Mouse (Mus musculus): ENCODE results near the gene Eif4ebp2. TPM values are rescaled to one million over a fixed set of nuclear protein-coding genes. Genes with fewer than 3 reads are reported as not detected.
A peak's percentile ranks its signal among the peaks of the same experiment; 100 is the strongest.

The Eif4ebp2 gene
- total RNA-seq, 2 experiments from 2014 or later = 46.2 to 51.2 TPM

DNA sequence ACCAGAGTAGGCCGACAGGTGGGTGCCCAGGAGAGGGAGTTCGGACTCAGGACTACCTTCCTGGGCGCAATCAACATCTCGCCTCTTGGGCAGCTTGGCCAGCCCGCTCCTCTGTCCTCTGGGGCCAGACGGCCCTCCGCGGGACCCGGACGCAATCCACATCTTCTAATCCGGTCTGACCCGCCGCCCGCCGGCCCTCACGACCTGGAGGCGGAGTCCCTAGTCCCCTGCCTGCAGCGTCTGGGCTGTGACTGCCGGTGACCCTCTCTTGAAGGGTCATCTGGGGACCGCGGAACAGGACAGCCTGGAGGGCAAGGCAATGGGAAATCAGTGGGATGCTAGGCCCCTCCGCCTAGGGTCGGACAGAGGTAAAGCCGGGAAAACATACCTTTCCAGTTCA lies 33.3 kb downstream of the Eif4ebp2 start:
- no peak for DNase-seq (ENCODE audit: low spot score in 2 of 2)

DNA sequence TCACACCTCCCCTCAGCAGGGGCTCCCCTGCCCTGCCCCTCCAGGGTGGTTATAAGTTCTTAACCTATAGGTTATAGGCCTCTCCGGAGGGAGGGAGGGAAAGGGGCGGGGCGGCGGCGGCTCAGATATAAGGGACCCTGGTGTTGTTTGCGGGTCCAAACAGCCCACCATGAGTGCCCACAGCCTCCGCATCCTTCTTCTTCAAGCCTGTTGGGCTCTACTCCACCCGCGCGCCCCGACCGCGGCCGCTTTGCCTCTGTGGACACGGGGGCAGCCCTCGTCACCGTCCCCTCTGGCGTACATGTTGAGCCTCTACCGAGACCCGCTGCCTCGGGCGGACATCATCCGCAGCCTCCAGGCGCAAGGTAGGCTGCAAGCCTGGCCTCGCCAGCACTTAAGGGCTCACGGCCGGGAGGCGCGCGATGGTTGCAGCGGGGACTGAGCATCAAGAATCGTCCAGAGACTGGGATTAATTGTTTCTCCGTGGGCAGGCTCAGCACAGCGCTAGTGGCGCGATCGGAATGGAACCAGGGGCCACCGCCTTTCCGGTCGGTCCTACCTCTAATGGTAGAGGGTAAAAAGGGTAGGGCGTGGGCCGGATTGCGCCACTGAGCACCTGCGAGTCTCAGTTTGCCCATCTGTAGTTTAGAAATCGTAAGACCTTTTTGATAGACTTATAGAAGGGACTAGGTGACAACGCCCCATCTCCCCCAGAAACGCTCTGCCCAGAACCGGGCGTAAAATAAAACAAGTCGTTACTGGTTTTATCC lies 34.1 kb downstream of the Eif4ebp2 start:
- DNase-seq (ENCODE audit: low spot score in 2 of 2) = no peak

DNA sequence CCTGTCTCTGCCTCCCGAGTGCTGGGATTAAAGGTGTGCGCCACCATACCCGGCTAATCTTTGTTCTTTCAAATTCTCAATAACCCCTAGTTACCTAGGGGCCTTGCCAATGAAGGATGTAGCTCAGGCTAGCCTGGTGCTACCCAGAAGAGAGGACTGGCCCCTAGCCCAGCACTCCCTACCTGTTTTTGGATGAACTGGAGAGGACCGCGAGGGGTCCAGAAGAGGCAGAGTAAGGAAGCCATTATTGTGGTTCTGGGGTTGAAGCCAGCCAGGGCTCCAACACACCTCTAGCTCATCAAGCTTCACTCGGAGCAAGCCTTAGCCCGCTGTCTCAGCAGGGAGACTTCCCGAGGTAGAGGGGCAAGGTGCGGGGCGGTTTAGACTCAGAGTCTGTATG lies 34.8 kb downstream of the Eif4ebp2 start, which contains the start of gene Nodal:
Nodal (plus strand) TSS at position 301 of the 400 bp plus-strand sequence.
- DNase-seq (ENCODE audit: low spot score in 2 of 2) = no peak

DNA sequence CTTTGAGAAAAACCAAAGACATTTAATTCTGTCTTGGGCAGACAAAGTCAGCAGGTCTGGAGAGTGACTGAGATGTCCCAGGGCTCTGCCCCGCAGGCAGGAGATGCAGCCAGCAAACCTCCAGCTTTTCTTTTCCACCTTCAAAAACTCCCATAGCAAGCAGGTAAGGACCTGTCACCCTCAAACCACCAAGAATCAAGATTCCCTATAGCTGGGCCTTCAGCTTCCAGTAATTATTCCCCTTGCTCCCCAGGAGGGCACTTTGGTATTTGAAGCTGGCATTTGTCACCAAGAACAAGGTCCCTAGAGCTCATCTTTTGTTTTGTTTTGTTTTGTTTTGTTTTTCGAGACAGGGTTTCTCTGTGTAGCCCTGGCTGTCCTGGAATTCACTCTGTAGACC lies 35.4 kb downstream of the Eif4ebp2 start:
- no peak for DNase-seq (ENCODE audit: low spot score in 2 of 2)

DNA sequence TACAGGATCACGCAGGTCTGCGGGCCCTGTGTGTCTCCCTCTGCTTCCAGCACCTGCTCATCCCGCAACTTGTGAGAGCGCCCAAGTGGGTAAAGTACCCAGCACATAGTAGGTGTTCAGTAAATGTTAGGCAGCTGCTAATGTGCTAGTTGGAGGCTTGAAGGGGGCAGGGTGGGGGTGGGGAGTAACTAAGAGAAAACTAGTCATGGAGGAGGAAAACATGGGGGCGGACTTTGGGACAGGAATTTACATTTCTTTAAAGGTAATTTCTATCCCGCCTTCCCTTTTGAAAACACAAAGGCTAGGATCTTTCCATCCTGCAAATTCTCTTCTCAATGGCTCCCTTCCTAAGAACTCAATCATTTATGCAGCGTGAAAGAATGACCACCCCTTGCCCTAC lies 35.9 kb downstream of the Eif4ebp2 start:
- no peak for DNase-seq (ENCODE audit: low spot score in 2 of 2)

DNA sequence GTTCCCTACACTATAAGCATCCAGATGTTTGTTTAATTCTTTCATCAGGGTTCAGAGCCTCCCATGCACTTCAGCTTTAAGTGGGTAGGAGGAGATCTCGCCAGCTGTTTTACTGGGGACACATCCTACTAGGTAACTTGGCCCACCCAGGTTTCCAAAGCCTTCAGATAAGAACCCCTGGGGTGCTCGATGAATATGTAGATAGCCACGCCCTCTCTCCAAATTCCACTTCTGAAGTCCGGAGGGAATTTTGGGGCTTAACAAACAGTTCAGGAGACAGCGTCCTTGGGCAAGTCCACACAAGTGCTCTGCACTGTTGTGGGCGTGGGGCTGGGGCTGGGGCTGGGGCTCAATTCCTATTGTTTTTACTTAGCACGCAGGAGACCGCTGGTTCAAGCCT lies 36.6 kb downstream of the Eif4ebp2 start:
- no peak for DNase-seq (ENCODE audit: low spot score in 2 of 2)

DNA sequence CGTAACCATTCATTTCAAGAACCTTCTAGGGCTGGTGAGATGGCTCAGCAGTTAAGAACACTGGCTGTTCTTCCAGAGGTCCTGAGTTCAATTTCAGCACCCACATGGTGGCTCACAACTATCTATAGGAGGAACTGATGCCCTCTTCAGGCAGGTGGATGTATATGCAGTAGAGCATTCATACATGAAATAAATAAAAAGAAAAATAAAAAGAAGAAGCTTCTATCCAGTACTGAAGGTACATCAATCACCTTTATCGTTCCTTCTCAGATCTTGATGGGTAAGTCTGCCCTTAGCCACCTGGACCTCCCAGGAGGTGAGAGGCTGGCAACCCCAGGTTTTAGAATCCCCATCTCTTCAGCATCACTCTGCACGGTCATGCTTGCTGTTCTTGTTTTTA lies 37.2 kb downstream of the Eif4ebp2 start:
- DNase-seq (ENCODE audit: low spot score in 2 of 2) = no peak

DNA sequence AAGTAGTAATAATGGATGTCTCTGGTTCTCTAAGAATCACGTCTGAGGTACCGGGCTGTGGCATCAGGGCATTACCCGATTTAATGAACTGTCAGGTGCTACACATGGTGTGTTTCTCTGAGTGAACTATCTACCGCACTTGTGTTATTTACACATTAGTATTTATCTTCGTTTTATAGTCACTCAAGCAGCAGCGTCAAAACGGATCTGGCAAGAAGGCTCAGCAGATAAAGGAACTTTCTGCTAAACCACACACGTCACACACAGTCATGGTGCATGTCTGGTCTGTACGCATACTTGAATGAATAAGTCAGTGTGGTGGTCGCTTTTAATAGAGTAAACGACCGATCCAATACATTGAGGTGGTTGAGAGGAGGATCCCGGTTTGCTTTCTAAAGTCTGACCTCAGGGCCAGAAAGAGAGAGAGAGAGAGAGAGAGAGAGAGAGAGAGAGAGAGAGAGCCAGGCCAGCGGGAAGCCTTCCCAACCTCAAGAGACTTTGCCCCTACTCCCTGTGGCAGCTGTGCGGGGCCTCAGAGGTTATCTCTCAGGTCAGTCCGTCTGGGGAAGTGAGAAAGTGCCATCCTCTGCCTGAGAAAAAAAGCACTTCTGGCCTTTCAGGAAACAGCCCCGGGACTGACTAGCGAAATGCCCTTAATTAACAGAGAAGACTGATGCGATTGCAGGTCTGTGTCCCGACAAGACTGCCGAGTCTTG lies 39.4 kb downstream of the Eif4ebp2 start:
- DNase-seq (ENCODE audit: low spot score in 2 of 2) = no peak

DNA sequence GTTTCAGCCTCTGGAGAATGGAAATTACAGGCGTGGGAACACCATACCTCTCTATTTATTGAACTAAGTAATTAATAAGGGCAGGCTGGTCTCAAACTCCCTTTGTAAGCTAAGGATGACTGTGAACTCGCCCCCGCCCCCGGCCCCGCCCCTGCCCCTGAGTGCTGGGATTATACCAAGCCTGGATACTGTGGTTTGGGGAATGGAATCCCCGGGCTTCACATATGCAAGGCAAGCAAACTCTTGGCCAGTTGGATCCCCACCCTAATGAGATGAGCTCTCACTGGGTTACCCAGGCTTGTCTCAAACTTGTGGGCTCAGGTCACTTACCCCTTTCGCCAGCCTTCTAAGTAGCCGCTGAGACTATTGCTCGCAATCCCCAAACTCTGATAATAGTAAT lies 42.3 kb downstream of the Eif4ebp2 start:
- DNase-seq (ENCODE audit: low spot score in 2 of 2) = no peak

DNA sequence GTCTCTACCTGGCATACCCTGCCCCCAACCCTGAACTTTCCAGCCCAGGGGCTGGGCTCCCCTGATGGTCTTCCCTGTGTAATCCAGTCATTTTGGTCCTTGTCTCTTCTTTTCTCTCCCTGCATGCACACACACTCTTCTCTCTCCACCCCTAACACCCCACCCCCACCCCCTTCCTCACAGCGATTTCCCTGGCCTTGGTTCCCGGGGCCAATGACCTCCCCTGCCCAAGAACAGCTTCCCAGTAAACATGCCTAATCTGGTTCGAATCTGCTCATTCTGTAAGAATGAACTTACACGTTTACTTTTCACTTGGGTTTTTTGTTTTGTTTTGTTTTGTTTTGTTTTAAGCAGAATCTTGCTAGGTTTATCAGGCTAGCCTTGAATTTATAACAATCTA lies 42.7 kb downstream of the Eif4ebp2 start:
- no peak for DNase-seq (ENCODE audit: low spot score in 2 of 2)

DNA sequence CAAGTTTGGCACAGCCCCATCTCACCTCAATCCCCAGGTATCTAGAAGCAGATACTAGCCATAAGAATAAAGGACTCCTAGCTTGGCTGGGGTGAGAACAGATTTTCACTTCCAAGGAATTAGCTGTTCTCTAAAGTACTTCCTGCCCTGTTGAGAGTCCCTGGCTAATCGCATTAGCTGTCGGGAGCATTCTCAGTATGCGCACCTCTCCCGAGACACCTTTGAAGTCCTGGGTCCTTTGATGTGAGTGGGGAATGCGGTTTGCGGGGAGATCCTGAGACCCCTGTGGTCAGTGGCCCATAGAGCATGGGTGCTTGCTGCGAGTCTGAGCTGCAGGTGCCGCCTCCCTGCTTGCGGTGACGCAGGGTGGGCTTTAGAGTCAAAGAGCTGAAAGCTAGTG lies 46.5 kb downstream of the Eif4ebp2 start:
- no peak for DNase-seq (ENCODE audit: low spot score in 2 of 2)

DNA sequence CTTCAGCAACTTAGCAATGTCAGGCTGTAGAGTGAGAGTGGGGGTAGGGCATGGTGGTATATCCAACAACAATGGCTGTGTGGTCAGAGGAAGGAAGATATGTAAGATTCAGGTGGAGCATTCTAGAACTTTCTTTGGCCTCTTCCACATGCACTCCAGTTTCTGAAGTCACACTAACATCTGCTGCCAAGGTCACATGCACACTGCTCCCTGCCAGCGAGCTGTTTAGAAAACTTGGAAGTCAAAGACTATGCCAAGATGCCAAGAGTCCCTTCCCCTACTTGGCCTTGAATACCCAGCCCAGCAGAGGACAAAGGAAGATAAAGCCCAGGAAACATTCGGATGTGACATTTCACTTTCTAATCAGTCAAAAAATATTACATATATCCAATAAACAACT lies 49.5 kb downstream of the Eif4ebp2 start:
- DNase-seq (ENCODE audit: low spot score in 2 of 2) = no peak

DNA sequence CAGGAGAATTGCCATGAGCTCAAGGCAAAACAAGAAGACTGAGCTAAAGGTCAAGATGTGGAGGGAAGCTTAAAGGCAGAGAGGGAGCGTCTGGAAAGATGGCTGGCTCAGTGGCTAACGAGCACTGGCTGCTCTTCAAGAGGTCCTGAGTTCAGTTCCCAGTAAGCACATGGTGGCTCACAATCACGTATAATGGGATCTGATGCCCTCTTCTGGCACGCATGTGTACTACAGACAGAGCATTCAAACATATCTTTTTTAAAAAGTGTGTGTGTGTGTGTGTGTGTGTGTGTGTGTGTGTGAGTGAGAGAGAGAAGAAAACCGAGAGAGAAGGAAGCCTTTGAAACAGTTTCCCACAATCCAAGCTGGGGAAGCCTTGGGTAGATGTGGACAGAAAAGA lies 50.0 kb downstream of the Eif4ebp2 start:
- no peak for DNase-seq (ENCODE audit: low spot score in 2 of 2)

DNA sequence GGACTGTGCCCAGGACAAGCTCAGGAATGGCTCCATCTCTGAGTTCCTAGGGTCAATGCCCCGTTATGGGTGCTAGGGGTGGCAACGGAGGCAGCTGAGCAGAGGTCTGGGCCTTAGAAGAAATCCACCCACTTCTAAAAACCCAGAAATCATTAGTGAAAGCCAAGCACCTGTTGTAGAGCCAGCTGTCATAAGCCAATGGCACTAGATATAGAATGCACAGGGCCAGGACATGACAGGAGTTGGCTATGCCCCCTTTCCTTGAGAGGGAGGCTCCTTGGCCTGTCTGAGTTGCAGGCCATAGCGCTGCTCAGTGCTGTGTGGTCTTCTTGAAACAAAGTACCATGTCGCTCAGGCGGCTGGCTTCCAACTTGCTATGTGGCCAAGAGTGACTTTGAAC lies 52.1 kb downstream of the Eif4ebp2 start:
- DNase-seq (ENCODE audit: low spot score in 2 of 2) = no peak

DNA sequence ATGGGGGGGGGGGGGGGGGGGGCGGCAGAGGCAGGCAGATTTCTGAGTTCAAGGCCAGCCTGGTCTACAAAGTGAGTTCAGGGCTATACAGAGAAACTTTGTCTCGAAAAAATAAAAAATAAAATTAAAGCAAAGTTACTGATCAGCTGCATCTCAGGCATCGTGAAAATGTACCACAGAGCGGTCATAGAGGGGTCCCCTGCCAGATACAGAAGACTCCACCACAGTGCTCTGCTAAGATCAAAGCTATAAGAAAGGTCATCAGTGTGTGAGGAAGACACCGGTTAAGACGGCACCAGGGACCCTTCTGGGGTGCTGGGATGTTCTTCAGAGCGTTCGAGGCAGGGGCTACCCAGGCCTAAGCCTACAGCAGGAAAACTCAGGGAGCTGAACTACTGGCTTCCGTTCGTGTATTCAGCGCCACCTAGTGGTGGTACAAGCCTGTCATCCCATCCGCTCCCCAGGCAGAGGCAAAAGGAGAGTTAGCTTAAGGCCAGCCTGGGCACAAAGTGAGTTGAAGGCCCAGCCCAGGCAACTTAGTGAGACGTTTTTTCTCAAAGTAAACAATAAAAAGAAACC lies 53.2 kb downstream of the Eif4ebp2 start:
- DNase-seq (ENCODE audit: low spot score in 2 of 2) = peak; percentile 59 to 75

DNA sequence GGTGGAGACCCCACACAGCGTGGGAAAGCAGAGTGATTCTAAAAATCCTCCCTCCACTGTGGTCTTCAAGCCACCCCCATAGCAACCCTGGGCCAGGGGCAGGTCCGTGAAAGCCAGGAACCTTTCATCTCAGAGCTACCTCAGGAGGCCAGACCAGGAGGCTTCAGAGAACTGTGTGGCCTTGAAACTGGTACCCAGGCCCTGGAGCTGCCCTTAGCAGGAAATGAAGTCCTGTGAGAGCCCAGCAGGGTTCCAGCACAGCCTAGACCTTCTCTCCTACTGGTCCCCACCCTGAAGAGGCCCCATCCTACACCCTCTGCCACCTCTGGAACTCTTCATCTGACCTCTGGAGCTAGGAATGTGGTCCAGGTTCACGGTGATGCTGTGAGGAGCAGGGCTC lies 54.3 kb downstream of the Eif4ebp2 start:
- DNase-seq (ENCODE audit: low spot score in 2 of 2) = no peak

DNA sequence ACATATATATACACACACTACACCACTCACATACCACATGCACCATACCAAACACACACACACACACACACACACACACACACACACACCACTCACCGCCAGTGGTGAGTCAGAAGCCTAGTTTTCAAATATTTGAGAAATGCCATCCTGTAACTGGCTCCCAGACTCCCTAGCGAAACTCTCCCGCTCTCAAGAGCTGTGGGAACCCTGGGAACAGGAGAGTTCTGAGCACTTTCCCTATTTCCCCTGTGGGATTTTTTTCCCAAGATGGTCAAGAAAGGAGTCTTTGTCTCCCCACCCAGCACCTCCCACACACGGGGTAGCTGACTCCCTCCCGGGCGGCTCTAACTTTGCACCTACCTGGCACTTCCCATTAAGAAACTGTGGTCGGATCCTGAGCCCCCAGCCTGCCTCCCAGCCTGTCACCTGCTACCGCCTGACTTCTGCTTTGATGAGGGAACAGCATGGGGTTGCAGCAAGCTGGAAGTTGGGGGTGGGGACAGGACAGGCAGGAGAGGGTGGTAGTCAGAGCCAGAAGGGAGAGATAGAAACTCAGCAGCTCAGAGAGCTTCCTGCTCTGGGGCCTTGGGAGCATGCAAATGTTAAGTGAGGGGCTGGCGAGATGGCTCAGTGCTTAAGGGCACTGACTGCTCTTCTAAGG lies 57.9 kb downstream of the Eif4ebp2 start:
- DNase-seq (ENCODE audit: low spot score in 2 of 2) = no peak

DNA sequence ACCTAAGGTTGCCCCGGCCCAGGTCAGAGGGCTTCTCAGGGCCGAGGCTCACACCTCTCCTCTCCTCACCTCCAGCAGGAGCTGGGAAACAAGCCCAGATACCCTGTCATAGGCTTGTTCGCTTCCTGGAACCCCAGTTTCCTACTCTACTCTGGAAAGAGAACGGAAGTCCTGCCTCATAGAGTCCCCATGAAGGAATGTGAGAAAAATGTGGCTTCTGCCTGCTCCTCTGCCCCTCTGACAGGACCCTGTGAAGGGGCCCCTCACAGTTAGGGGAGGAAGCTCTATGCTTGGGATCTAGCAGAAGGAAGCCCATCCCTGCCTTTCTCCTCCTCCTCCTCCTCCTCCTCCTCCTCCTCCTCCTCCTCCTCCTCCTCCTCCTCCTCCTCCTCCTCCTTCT lies 59.9 kb downstream of the Eif4ebp2 start:
- no peak for DNase-seq (ENCODE audit: low spot score in 2 of 2)

DNA sequence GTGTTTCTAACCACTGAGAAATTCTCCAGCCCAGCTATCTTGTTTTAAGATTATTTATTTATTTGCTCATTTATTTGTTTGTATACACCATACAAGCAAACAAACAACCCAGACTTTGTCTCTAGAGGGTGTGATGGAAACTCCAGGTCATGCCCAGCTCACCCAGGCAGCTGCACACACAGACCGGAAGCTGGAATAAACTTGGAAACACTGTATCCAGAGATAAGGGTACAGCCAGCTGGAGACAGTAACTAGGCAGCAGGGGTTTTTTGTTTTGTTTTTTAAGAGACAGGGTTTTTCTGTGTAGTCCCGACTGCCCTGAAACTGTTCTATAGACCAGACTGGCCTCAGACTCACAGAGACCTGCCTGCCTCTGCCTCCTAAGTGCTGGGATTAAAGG lies 62.3 kb downstream of the Eif4ebp2 start:
- no peak for DNase-seq (ENCODE audit: low spot score in 2 of 2)

DNA sequence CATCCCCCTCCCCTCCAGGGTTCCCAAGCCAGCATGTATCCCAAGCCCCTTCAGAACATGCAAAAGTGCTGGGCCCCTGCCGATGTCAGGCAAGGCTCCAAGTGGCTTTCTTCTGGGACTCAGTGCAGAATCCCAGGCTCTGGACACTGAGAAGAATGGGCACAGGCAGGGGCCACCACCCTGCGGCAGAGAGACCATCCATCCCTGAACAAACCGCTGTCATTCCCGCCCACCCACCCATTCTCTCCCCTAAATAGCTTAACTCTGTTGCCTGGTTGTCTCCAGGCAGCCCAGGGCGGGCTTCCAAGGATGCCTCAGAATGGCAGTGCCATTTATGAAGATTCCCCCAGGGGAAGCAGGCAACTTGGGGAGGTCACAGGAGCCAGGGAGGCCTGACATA lies 63.4 kb downstream of the Eif4ebp2 start:
- DNase-seq (ENCODE audit: low spot score in 2 of 2) = no peak

DNA sequence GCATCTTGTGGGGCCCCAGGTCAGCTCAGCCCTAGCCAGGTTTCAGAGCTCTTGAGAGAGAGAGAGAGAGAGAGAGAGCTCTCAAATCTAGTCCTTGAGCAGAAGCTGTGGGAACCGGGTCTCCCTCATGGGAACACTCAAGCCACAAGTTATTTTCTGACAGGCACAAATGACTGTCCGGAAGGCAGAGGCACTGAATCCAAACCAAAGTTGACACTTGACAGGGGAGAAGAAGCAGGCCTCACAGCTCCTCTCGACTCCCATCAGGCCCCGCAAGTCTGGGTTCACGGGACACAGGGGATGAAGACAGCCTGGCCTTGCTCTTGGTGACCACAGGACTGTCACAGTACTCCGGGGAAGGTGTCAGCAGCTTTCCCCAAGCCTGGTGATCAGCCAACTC lies 66.2 kb downstream of the Eif4ebp2 start:
- DNase-seq (ENCODE audit: low spot score in 2 of 2) = no peak

DNA sequence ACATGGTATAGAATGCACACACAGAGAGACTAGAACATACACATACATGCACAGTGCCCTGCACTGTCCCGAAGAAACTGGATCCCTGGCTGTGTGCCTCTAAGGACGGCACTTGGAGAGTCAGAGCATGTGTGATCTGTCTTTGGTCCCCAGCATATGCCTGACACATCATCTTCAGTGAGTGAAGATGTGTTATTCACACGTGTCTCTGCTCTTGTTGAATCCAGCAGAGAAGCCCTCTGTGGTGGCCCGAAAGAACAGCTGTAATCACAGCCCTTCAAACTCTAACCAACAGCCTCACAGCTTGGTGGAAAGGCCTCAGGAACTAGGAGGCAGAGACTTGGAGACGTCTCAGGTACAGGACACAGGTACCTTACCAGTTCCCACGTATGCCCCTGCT lies 67.3 kb downstream of the Eif4ebp2 start:
- DNase-seq (ENCODE audit: low spot score in 2 of 2) = no peak
